Mouse (Mus musculus) heart, adult 8-10 months (tissue): ENCODE data around the gene Ntm. TPM values are rescaled to one million over a fixed set of nuclear protein-coding genes. Genes with fewer than 3 reads are reported as not detected.

ENCODE experiments used
- DNase-seq: peaks from one replicate; pipeline ENCODE4 v3.0.0; 2022; ENCODE audit warnings: low spot score
- total RNA-seq, 4 experiments: library from RNA; stranded (reverse); gene quantifications; 2 replicates each; pipeline ENCODE4 v1.2.4; 2022

Gene Ntm
- total RNA-seq, 4 experiments from 2014 or later = 1.3 to 2.6 (median 2.1) TPM

DNA sequence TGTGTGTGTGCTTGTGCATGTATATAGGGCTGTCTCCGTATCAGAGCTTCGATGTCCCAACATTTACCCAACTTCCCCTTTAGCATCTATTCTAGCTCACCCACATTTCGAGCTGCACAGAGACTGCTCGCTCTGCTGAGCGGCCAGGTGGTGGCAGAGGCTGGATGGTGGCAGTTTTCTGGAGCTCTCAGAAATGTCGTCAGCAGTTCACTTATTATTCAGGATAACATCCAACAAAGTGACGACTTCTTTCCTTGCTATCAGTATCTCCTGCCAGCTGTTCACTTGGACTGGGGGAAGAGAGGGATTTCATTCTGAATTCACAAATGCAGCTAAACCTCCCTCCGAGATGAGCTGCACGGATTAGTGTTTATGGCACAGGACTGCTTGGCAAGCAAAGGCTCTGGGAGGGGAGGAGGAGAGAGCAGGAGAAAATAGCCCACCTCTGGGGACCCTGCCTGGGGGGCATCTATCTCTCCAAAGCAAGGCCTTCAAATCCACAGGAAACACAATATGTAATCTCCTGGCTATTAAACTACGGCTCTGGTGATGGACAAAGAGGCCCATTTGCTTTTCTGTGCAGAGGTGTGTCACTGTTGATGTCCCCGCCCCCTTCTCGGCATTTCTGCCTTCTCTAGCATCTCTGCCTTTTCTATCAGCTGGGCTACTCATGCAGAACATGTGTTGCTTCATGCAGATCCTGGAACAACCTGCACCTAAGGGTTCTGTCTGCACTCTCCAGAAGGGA lies 159.8 kb downstream of the Ntm start:
- DNase-seq = no peak

GRCm38 (mm10) chr9:29802071-29802705 lies 160.8 kb downstream of the Ntm start:
- no peak for DNase-seq

DNA sequence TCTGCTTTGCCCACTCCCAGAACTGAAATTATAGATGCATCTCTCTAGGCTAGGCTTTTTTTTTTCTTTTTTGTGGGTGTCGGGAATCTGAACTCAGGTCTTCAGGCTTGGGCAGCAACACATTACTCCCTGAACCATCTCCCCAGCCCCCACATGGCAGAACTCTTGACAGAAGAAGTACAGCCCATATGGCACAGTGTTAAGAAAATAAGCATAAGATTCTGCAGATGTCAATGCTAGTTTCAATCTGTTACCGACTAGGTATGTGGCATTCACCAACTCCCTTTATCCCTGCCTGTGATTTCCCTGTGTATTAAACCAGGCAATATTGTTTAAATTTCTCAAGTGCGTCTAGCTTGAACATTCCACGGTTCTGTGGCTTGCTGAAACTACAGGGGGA lies 166.7 kb downstream of the Ntm start:
- DNase-seq = no peak

GRCm38 (mm10) chr9:29791199-29791915 lies 171.6 kb downstream of the Ntm start:
- DNase-seq = no peak

DNA sequence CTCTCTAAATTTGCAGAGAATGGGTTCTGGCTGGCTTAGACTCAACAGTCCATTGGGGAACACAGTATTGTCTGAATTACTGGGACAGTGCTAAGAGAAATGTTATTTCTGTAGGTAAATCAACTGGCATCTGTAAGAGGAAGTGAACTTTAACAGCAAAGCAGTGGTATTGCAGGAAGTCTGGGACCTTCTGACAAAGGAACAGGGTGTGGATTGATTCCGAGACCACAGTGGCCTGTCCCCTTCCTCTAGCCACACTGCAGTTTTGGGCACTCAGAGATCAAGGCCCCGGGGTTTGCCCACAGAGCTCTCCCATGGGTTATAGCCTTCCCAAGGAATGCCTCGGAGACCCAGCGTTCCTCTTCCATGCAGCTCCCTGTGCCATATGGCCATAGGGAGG lies 172.9 kb downstream of the Ntm start:
- no peak for DNase-seq

DNA sequence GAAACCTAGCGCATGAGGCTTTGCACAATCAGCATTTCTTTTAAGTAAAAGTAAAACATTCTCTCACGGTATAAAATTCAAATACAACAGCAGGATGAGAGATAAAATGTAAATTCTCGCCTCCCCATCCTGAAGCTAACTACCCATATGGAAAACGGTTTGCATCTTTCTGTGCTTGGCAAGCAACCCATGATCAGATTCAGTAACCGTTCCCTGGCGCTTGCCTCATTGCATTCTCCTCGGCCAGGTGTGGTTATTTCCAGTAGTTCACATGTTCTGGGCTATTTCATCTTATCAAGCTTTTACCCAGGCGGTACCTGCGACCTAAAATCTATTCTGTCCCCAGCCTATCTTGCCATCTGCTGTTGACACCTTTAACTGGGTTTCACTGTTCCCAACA lies 174.1 kb downstream of the Ntm start:
- DNase-seq = no peak

DNA sequence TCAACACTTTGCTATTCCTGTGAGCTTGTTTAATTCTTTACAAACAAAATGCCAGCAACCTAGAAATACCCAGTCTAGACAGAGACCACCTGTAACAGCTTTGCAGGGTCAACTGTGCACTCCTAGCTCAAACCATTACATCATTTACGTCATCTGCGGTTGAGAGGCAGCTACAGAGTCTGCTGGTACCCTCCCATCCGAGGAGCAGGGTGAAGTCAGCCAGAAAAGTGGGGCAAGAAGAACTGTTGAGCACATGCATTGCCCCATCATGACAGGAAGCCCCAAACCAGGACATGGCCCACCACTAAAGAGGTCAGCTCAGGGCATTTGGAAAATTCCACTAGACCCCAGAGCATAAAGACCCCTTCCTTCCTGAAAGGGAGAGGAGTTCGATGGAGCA lies 175.5 kb downstream of the Ntm start:
- DNase-seq = no peak

DNA sequence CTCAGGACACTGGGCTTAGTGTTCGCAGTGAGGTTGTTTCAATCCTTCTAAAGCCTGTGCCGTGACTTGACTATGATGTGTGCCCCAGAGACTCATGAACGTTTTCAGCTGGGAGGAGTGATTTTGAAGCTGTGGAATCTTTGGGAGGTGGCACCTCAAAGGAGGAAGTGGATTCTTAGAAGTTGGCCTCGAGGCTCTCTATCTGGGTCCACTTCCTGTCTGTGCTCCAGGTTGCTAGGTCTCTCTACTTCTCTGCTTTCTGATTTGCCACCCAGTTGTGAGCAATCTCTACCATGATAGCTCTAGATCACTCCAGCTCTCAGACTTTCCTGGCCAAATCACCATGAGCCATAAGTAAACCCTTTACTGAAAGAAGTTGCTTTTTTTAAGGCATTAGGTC lies 180.2 kb downstream of the Ntm start:
- no peak for DNase-seq

DNA sequence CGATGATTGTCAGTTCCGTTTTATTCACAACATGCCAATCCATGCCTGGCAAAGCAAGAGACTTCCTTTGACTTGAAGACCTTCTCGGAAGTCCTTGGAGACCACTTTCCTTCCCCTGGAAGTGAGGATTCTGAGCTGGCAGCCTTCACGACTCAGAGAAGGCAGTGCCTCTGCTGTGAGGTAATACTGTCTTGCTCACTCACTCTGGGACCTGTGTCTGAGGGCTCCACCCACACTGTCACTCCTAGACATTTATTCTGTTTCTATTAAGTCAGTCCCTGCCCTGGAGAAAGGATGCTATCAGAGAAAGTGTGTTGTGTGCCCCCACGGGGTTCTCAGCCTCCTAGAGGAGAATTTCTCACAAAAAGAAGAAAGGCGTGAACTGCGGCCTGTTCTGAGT lies 183.2 kb downstream of the Ntm start:
- no peak for DNase-seq

DNA sequence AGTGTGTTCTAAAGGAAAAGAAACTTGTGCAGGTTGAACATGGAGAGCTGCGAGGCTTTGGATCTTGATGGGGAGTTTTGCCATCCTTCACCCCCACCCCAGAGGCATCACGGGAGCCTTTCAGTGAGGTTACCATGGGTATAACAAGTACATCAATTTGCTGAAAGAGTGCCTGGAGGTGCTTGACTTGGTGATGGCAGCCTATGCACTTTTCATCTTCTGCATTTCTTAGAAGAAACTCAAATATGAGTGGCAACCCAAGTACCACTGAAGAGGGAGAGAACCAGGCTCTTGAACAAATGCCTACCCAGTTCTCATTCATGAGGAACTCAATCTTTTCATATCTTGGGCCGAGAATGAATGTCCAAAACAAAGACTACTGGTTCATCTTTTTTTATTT lies 186.0 kb downstream of the Ntm start:
- no peak for DNase-seq

DNA sequence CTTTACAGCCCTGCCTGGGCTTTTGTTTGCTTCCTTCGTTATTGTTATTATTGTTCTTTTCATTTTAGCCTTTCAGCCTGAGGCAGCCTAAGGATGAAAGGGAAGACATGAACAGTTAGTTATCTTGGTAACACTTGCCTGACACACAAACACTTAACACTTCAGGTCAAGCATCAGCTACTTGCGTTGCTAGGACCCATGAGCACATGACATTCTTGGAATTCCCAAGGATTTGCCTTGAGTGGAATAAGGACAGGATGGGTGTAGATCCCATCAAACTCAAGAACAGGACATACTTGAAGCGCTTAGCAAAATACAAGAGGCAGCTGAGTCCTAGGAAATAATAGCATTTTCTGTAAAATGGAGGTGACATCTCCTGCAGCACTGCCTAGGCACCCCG lies 186.4 kb downstream of the Ntm start:
- DNase-seq = no peak

GRCm38 (mm10) chr9:29776030-29776429 lies 186.9 kb downstream of the Ntm start:
- DNase-seq = no peak

- DNase-seq = no peak
Observed at GRCm38 (mm10) chr9:29772625-29773388, 190.1 kb downstream of the Ntm start.

GRCm38 (mm10) chr9:29771870-29772269 lies 191.1 kb downstream of the Ntm start:
- no peak for DNase-seq

- DNase-seq = no peak
Observed at GRCm38 (mm10) chr9:29771071-29771785, 191.7 kb downstream of the Ntm start.

DNA sequence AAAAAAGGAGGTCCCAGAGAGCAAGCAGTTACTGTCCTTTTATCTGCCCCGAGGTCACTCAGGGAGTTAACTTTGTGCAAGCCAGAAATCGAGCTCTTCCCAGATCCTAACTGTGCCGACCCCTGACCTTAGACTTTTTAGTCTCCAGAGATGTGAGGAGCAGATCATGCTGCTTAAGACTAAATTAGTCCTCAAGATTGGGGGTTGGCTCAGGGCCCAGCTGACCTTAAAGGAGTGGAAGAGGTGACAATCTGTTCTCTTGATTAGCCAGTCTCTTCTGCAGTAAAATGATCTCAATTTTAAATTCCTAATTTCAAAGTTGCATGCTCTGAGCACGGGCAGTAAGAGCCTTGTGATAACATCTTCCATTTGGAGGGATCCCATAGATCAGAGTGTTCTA lies 193.6 kb downstream of the Ntm start:
- DNase-seq = no peak

- DNase-seq = no peak
Observed at GRCm38 (mm10) chr9:29765990-29766980, 196.7 kb downstream of the Ntm start.

DNA sequence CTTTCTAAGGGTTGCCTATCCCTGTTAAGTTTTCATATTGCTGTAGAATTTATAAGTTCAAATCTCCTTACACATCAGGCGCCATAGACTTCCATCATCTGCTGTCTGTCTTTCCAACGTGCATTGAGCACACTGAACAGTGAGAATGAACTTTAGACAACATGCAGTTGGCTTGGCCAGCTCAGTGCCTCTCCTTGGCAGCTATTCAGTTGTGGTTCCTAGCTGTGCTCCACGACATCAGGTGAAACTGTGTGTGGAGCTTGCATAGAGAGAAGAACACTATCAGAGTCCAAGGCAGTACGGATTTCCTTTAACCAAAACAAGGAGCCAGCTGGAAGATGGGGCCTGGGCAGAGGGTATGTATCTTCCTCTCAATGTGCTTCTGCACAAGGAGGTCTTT lies 199.6 kb downstream of the Ntm start:
- no peak for DNase-seq

GRCm38 (mm10) chr9:29761952-29762586 lies 200.9 kb downstream of the Ntm start:
- no peak for DNase-seq

GRCm38 (mm10) chr9:29761511-29761910 lies 201.4 kb downstream of the Ntm start:
- DNase-seq = no peak
